Mouse (Mus musculus): Measurements from ENCODE around the gene H2afy. TPM values are rescaled to one million over a fixed set of nuclear protein-coding genes. Genes with fewer than 3 reads are reported as not detected.

H2afy gene
- total and polyA plus RNA-seq, 3 experiments = 148 to 162 (median 153) TPM

GRCm38 (mm10) chr13:56178416-56179035 lies 42.4 kb upstream of the H2afy start, which contains the start of gene Tifab (continued):
- TF ChIP-seq MAFK (IDR thresholded peaks at IDR 0.05; ENCODE audit: insufficient replicate concordance, low read length) = no peak
- TF ChIP-seq ZC3H11A (IDR thresholded peaks at IDR 0.05; ENCODE audit: low read depth, low read length) = no peak
- no peak for TF ChIP-seq BHLHE40 (IDR thresholded peaks at IDR 0.05; ENCODE audit: low read depth, low read length)
- TF ChIP-seq HCFC1 (IDR thresholded peaks at IDR 0.05; ENCODE audit: low read depth, low read length) = peak; percentile 84
- peak; percentile 52; the same call in 1 of the 2 replicates for TF ChIP-seq MYC (IDR thresholded peaks at IDR 0.05; ENCODE audit: low read depth, low read length)
- no peak for TF ChIP-seq PAX5 (IDR thresholded peaks at IDR 0.05; ENCODE audit: low read length)
- no peak; the same call in 1 of the 2 replicates for TF ChIP-seq ZMIZ1 (IDR thresholded peaks at IDR 0.05; ENCODE audit: low read depth, low read length)
- TF ChIP-seq MAZ (IDR thresholded peaks at IDR 0.05; ENCODE audit: low read depth, low read length) = 0 out of 2 replicates have a peak, but pooled peaks have one; percentile 47

- Histone ChIP-seq H3K36me3 (replicated peaks in 1 of 2; ENCODE audit: control insufficient read depth in 1 of 2, insufficient read depth in 1 of 2, low read length in 1 of 2) (peaks cover 3 to 34% of the 10 kb centered on the region in 2 experiments), H3K27ac (ENCODE audit: insufficient read depth, low read depth) (no peak overlapping the region), H3K79me2 (replicated peaks; ENCODE audit: control insufficient read depth, extremely low read depth, insufficient read depth, poor library complexity, severe bottlenecking) (no peaks in the 10 kb centered on the region), H3K9me3 (replicated peaks; ENCODE audit: low read length) (no peaks in the 10 kb centered on the region), H3K9ac (ENCODE audit: insufficient read depth, low read depth) (no peak overlapping the region), H3K4me1 (ENCODE audit: control insufficient read depth in 1 of 2, insufficient read depth in 2 of 2) (peaks cover 7 to 53% of the 10 kb centered on the region in 2 experiments), H3K27me3 (replicated peaks) (no peaks in the 10 kb centered on the region), H3K4me2 (ENCODE audit: insufficient read depth, low read depth, poor library complexity, severe bottlenecking) (no peak overlapping the region), H3K4me3 (replicated peaks in 1 of 3; ENCODE audit: low read depth in 2 of 3, low read length in 2 of 3, poor library complexity in 1 of 3) (no peak overlapping the region)
- dilution Hi-C loops (cut with MboI; ENCODE audit: extremely low pct_ligation_motif_present, extremely low pct_unique_long_range_greater_than_20kb, low sequenced_read_pairs) = no loop called here
- in situ Hi-C loops (cut with MboI; ENCODE audit: low pct_ligation_motif_present, low pct_unique_long_range_greater_than_20kb, low sequenced_read_pairs) = no loop called here
- TF ChIP-seq ZNF384 (IDR thresholded peaks at IDR 0.05; ENCODE audit: low read depth, low read length) (no peak), PAX5 (IDR thresholded peaks at IDR 0.05; ENCODE audit: low read length) (no peak), CTCF (conservative IDR thresholded peaks at IDR 0.05 in 1 of 2, IDR thresholded peaks at IDR 0.05 in 1 of 2; ENCODE audit: low read depth in 2 of 2, low read length in 2 of 2) (no peak), TBP (conservative IDR thresholded peaks at IDR 0.05; ENCODE audit: low read depth, low read length) (no peak), ZMIZ1 (IDR thresholded peaks at IDR 0.05; ENCODE audit: low read depth, low read length) (no peak), POLR2A (IDR thresholded peaks at IDR 0.05; ENCODE audit: low read depth, low read length) (no peak)
- DNase-seq (ENCODE audit: extremely low read depth) = no peak
Observed at GRCm38 (mm10) chr13:56176310-56176709, 40.1 kb upstream of the H2afy start.

- Histone ChIP-seq H3K9ac (ENCODE audit: insufficient read depth, low read depth) (no peak overlapping the region), H3K27ac (ENCODE audit: insufficient read depth, low read depth) (no peak overlapping the region), H3K9me3 (replicated peaks; ENCODE audit: low read length) (no peaks in the 10 kb centered on the region), H3K4me2 (ENCODE audit: insufficient read depth, low read depth, poor library complexity, severe bottlenecking) (no peak overlapping the region), H3K79me2 (replicated peaks; ENCODE audit: control insufficient read depth, extremely low read depth, insufficient read depth, poor library complexity, severe bottlenecking) (no peaks in the 10 kb centered on the region), H3K36me3 (replicated peaks in 1 of 2; ENCODE audit: control insufficient read depth in 1 of 2, insufficient read depth in 1 of 2, low read length in 1 of 2) (peaks cover 3 to 34% of the 10 kb centered on the region in 2 experiments), H3K4me1 (ENCODE audit: control insufficient read depth in 1 of 2, insufficient read depth in 2 of 2) (peaks cover 5 to 50% of the 10 kb centered on the region in 2 experiments; a peak in 2 of 4 replicates), H3K27me3 (replicated peaks) (no peaks in the 10 kb centered on the region), H3K4me3 (replicated peaks in 1 of 3; ENCODE audit: low read depth in 2 of 3, low read length in 2 of 3, poor library complexity in 1 of 3) (no peak overlapping the region)
- dilution Hi-C loops (cut with MboI; ENCODE audit: extremely low pct_ligation_motif_present, extremely low pct_unique_long_range_greater_than_20kb, low sequenced_read_pairs) (no loop called here), in situ Hi-C loops (cut with MboI; ENCODE audit: low pct_ligation_motif_present, low pct_unique_long_range_greater_than_20kb, low sequenced_read_pairs) (no loop called here)
- DNase-seq (ENCODE audit: extremely low read depth) = no peak
- TF ChIP-seq BHLHE40 (IDR thresholded peaks at IDR 0.05; ENCODE audit: low read depth, low read length) (no peak), ELF1 (IDR thresholded peaks at IDR 0.05; ENCODE audit: low read depth, low read length) (no peak), MEF2A (IDR thresholded peaks at IDR 0.05; ENCODE audit: borderline replicate concordance, low read depth, low read length) (no peak), ZNF384 (IDR thresholded peaks at IDR 0.05; ENCODE audit: low read depth, low read length) (no peak), GABPA (IDR thresholded peaks at IDR 0.05; ENCODE audit: insufficient replicate concordance, low read depth, low read length) (no peak), MYC (IDR thresholded peaks at IDR 0.05; ENCODE audit: low read depth, low read length) (no peak), MAFK (IDR thresholded peaks at IDR 0.05; ENCODE audit: insufficient replicate concordance, low read length) (no peak), RAD21 (IDR thresholded peaks at IDR 0.05; ENCODE audit: low read depth, low read length) (no peak), CHD1 (IDR thresholded peaks at IDR 0.05; ENCODE audit: low read depth, low read length) (no peak), JUN (IDR thresholded peaks at IDR 0.05; ENCODE audit: insufficient read depth, low read depth, low read length) (no peak), ZMIZ1 (IDR thresholded peaks at IDR 0.05; ENCODE audit: low read depth, low read length) (no peak), ZC3H11A (IDR thresholded peaks at IDR 0.05; ENCODE audit: low read depth, low read length) (no peak), USF2 (conservative IDR thresholded peaks at IDR 0.05; ENCODE audit: low read depth, low read length) (no peak), MAZ (IDR thresholded peaks at IDR 0.05; ENCODE audit: low read depth, low read length) (no peak), ETS1 (conservative IDR thresholded peaks at IDR 0.05; ENCODE audit: low read depth, low read length) (no peak)
Observed at GRCm38 (mm10) chr13:56175848-56176247, 39.7 kb upstream of the H2afy start.

Data from CH12.LX (cell line).